Mouse (Mus musculus) forebrain, embryonic 10.5 days (tissue): ENCODE measurements at regions not wholly inside any gene's neighbourhood (a gene's known extent, or its start where the extent isn't known, plus 50 kb on each side); places are given as distances from the start of the nearest gene placed in this dataset.
"Not testable (repeated sequence)": the region's sequence is repeated elsewhere in the genome, so short reads cannot be mapped to it uniquely, and the experiment has no call there.

Source experiments
- DNase-seq: peaks from one replicate; pipeline ENCODE4 v3.0.0-alpha.2; 2017; ENCODE audit warnings: low spot score; ENCODE audit errors: extremely low spot score
- H3K27ac ChIP-seq: fragments of 300-500 bp; sonication (generic); 2 replicates; pipeline ENCODE4 v1.5.1; 2016; ENCODE audit warnings: mild to moderate bottlenecking
- H3K27me3 ChIP-seq: fragments of 300-500 bp; sonication (generic); 2 replicates; pipeline ENCODE4 v1.6.1; 2016; ENCODE audit warnings: mild to moderate bottlenecking; ENCODE audit not compliant: poor library complexity, severe bottlenecking
- H3K36me3 ChIP-seq: fragments of 300-500 bp; sonication (generic); replicated peaks from 2 replicates; pipeline ENCODE4 v1.6.1; 2016; ENCODE audit warnings: mild to moderate bottlenecking, moderate library complexity
- H3K4me1 ChIP-seq: fragments of 300-500 bp; sonication (generic); 2 replicates; pipeline ENCODE4 v1.6.1; 2016
- H3K4me3 ChIP-seq: fragments of 300-500 bp; sonication (generic); 2 replicates; pipeline ENCODE4 v1.5.1; 2016; ENCODE audit warnings: mild to moderate bottlenecking, moderate library complexity
- H3K9me3 ChIP-seq: fragments of 300-500 bp; sonication (generic); 2 replicates; pipeline ENCODE4 v1.6.1; 2016; ENCODE audit warnings: mild to moderate bottlenecking, moderate library complexity
- WGBS: fragments of 180-500 bp; shearing (Covaris S2); methylation state at CpG from one replicate; pipeline ENCODE4 v1.1.7; 2016; 5-methylcytosine and 5-hydroxymethylcytosine counted together

DNA sequence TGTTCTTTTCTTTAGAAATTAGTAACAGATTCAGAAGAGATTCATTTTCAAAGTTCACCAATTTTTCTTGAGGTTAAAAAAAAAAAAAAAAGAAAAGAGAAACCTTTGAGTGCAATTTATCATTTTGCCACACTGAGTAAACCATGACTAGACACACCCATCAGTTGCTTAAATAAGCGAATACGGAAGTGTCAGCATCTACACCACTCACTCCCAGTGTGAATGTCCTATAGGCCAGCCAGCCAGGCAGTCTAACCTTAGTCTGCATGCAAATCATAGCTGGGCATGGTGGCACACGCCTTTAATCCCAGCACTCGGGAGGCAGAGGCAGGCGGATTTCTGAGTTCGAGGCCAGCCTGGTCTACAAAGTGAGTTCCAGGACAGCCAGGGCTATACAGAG lies 498.6 kb downstream of the Bnc2 start:
- not testable (repeated sequence) for H3K36me3 ChIP-seq, H3K4me3 ChIP-seq, H3K27ac ChIP-seq, H3K9me3 ChIP-seq, DNase-seq
- WGBS: 94% methylated on average over 6 of the region's 6 CpGs
- Histone ChIP-seq H3K27me3 (peaks cover 28% of the 10 kb centered on the region; the same call in 1 of the 2 replicates), H3K4me1 (peaks cover 28% of the 10 kb centered on the region)

DNA sequence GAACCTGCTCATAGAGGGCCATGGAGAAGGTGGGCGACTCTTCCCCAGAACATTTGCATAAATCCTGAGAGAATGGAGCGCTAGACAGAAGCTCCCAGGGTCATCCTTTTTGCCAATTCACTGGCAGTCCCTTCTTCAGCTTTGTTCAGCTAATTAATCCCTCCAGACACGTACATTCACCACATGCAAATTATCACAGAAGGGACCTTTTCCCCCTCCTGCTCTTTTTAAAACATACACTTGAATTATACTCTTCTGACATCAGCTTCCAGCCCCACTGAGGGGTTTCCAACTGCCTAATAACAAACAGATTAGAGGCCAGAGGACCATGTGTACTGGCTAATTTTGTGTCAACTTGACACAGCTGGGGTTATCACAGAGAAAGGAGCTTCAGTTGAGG lies 497.2 kb downstream of the Bnc2 start:
- no peak for DNase-seq
- Histone ChIP-seq H3K27me3 (peaks cover 25% of the 10 kb centered on the region; the same call in 1 of the 2 replicates), H3K27ac (no peak overlapping the region), H3K4me3 (no peak overlapping the region), H3K9me3 (no peaks in the 10 kb centered on the region), H3K4me1 (peaks cover 17% of the 10 kb centered on the region), H3K36me3 (no peaks in the 10 kb centered on the region)
- 24% methylated on average over 3 of the region's 3 CpGs for WGBS

DNA sequence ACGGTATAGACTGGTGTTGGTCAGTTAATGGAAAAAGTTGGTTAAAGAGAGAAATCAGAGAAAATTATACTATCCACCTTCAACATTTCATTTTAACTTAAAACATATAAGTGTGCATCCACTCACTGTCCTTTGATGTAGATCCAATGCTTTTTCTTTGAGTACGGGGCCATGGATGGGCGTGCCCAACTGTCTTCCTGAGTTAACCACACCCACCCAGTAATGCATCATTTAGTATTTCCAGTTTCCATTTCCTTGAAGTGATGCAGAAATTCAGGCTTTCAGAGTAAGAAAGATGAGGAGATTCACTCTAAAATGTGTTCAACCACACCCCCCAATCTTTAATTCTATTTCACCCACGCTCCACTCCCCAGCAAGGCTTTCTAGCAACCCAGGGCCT lies 490.6 kb downstream of the Bnc2 start:
- DNase-seq: no peak
- Histone ChIP-seq H3K36me3 (no peaks in the 10 kb centered on the region), H3K4me3 (no peak overlapping the region), H3K27me3 (no peaks in the 10 kb centered on the region; the same call in 1 of the 2 replicates), H3K9me3 (no peaks in the 10 kb centered on the region), H3K27ac (no peak overlapping the region), H3K4me1 (no peaks in the 10 kb centered on the region)
- WGBS: 96% methylated on average over 4 of the region's 4 CpGs

DNA sequence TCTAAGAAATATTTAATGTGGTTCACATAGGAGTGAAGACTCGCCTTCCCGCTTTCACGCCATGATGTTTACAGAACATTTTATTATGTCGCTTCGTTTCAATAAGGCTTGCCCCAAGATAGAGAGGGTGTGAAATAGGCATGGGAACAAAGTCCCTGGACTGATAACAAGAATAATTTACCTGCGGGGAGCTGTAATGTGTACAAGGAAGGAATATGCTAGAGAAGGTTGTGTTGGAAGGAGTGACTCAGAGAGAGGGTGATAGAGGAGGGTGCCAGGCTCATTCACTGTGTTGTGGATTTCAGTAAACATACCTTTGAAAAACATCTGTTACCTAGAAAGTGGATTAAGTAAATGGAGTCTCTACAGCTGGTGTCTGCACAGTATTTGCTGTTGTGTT lies 490.2 kb downstream of the Bnc2 start:
- H3K36me3 ChIP-seq: no peaks in the 10 kb centered on the region
- no peak for DNase-seq
- WGBS: 93% methylated on average over 6 of the region's 6 CpGs

DNA sequence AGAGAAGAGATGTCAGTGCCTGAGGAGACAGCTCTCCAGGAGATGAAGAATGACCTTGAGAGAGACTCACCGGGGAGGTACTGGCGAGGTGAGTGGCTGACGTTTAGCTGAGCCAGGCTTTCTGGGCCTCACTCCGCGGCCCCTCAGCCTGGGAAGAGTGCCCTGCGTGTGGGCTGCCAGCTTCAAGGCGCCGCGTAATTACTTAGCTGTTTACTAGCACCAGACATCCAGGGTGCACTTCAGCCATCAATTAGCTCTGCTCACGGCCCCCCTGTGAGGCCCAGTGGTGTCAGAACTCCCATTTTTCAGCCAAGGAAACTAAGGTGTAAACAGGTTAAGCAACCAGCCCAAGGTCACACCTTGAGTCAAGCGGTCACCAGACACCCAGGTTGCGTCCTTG lies 485.8 kb downstream of the Bnc2 start:
- no peaks in the 10 kb centered on the region for H3K9me3 ChIP-seq
- no peak overlapping the region for H3K27ac ChIP-seq
- H3K4me1 ChIP-seq: peaks cover 6% of the 10 kb centered on the region
- no peaks in the 10 kb centered on the region for H3K36me3 ChIP-seq
- DNase-seq: no peak
- 80% methylated on average over 12 of the region's 12 CpGs for WGBS
- no peak overlapping the region for H3K4me3 ChIP-seq
- H3K27me3 ChIP-seq: no peaks in the 10 kb centered on the region

More for the DNA sequence above, 490.2 kb downstream of the Bnc2 start:
- Histone ChIP-seq H3K27me3 (no peaks in the 10 kb centered on the region; the same call in 1 of the 2 replicates), H3K27ac (no peak overlapping the region), H3K4me3 (no peak overlapping the region), H3K9me3 (no peaks in the 10 kb centered on the region), H3K4me1 (no peaks in the 10 kb centered on the region)

DNA sequence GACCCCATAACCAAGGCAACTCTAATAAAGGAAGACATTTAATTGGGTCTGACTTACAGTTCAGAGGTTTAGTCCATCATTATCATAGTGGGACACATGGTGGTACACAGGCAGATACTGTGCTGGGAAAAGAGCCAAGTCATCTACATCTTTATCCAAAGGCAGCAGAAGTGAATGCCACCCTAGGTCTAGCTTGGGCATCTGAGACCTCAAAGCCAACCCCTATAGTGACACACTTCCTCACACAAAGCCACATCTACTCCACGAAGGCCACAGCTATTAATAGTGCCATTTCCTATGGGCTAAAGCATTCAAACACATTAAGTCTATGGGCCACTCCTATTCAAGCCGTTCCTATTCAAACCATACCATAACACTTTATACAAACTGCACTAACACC lies 483.8 kb downstream of the Bnc2 start:
- Histone ChIP-seq H3K4me1 (peaks cover 6% of the 10 kb centered on the region), H3K4me3 (no peak overlapping the region), H3K36me3 (no peaks in the 10 kb centered on the region), H3K27me3 (no peaks in the 10 kb centered on the region), H3K9me3 (no peaks in the 10 kb centered on the region), H3K27ac (no peak overlapping the region)
- no peak for DNase-seq
- 79% methylated on average over 2 of the region's 2 CpGs for WGBS

DNA sequence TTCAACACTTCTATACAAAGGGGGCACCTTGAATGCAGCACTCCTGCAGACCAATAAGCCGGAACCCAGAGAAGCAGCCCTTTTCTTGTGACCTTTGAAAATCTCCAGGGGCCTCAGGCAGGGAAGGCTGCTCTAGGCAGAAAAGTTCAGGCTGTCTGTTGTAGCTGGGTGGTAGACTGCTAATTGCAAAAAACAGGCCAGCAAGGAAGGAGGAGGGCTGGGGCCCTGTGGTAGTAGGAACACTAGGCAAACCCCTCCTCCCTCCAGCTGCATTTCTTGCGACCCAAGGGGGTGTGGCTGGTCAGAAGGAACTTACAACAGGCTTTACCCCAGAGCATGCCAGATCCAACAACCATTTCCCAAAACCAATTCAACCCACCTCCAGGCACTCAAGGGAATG lies 482.8 kb downstream of the Bnc2 start:
- Histone ChIP-seq H3K27ac (no peak overlapping the region), H3K4me1 (peaks cover 6% of the 10 kb centered on the region), H3K36me3 (no peaks in the 10 kb centered on the region), H3K9me3 (no peaks in the 10 kb centered on the region), H3K27me3 (no peaks in the 10 kb centered on the region), H3K4me3 (no peak overlapping the region)
- no peak for DNase-seq
- WGBS: 53% methylated on average over 2 of the region's 2 CpGs

DNA sequence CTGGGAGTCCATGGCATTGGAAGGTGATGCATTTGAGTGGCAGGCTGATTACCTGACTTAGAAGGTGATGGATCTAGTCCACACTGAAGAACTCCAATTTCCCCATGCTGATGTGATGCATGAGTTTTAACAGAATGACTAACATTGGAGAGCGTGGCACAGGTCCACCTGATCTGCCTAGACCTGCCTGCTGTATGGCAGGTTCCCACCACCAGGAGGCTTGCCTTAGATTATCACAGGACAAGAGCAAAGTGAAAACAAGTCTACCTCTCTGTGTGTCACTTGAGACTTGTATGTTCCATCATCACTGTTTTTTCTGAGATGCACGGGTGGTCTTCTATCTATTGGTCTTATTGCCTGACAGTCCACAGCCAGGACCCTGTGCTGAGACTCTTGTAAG lies 478.3 kb downstream of the Bnc2 start:
- DNase-seq: no peak
- Histone ChIP-seq H3K9me3 (no peaks in the 10 kb centered on the region), H3K4me1 (peaks cover 25% of the 10 kb centered on the region), H3K27me3 (no peaks in the 10 kb centered on the region), H3K27ac (no peak overlapping the region), H3K36me3 (no peaks in the 10 kb centered on the region), H3K4me3 (no peak overlapping the region)
- WGBS: 96% methylated on average over 2 of the region's 2 CpGs

DNA sequence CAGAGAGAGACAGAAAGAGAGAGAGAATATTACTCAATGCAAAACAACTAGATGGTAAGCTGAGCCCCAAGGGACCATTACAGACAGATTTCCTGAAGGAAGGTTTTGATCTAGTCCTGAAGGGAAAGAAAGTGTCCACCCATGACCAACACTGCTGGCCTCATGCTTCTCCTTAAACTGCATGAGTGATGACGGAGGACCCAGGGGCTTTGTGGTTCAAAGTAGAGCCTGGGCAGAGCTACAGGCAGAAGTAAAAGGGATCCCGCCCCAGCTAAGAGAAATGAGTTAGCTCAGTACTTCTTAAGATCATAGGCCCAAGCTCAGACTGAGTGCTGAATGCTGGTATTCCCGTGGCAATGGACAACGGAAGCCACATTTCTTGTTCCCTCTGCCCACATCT lies 476.9 kb downstream of the Bnc2 start:
- Histone ChIP-seq H3K4me3 (no peak overlapping the region), H3K27ac (no peak overlapping the region), H3K36me3 (no peaks in the 10 kb centered on the region), H3K4me1 (peaks cover 32% of the 10 kb centered on the region), H3K9me3 (no peaks in the 10 kb centered on the region), H3K27me3 (no peaks in the 10 kb centered on the region)
- no peak for DNase-seq
- 91% methylated on average over 4 of the region's 4 CpGs for WGBS

DNA sequence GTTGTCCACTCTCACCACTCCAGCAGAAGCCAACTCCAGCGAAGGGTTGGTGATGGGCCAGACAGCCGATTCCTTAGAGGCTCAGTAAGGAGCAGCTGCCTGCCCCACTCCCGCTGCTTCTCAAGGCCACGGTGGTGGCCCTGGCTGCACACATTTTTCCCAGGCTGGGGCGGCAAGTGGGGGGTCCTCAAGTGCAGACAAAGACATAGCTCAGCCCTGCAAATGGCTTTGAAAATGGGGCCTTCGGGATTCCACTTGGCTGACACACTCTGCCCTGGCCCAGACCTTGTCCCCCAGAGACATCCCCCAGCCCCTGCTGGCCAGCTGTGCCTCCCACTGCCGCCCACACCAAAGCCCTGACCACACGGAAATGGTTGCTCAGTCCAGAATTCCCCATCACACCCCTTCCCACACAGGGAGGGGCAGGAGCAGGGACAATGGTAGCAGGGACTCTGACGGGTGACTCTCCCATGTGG lies 475.9 kb downstream of the Bnc2 start:
- no peak overlapping the region for H3K4me3 ChIP-seq
- H3K9me3 ChIP-seq: no peaks in the 10 kb centered on the region
- H3K4me1 ChIP-seq: peaks cover 38% of the 10 kb centered on the region
- H3K27ac ChIP-seq: peak overlapping the region; percentile 54
- H3K27me3 ChIP-seq: no peaks in the 10 kb centered on the region; the same call in 1 of the 2 replicates
- 69% methylated on average over 9 of the region's 9 CpGs for WGBS
- no peak for DNase-seq
- H3K36me3 ChIP-seq: no peaks in the 10 kb centered on the region

DNA sequence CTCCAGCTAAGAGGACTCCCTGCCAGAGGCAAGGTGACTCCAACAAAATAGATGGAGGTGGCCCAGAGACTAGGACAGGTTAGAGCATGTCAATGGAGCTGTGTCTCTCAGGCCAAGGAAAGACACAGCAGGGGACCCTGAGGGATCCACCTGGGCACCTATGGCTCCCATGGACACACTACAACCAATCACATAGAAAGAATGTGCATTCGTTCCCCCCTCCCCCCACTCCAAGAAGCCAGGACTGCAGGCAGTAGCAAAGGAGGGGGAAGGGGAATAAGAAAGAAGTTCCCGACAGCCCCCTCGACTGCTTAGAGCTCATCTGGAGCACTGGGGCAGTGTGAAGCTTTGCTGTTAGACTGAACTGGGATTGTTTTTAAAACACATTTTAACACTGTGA lies 474.1 kb downstream of the Bnc2 start:
- no peak overlapping the region for H3K4me3 ChIP-seq
- 60% methylated on average over 3 of the region's 3 CpGs for WGBS
- no peaks in the 10 kb centered on the region; the same call in 1 of the 2 replicates for H3K27me3 ChIP-seq
- peaks cover 42% of the 10 kb centered on the region for H3K4me1 ChIP-seq
- no peak for DNase-seq
- no peaks in the 10 kb centered on the region for H3K36me3 ChIP-seq
- H3K9me3 ChIP-seq: no peaks in the 10 kb centered on the region
- H3K27ac ChIP-seq: no peak overlapping the region

DNA sequence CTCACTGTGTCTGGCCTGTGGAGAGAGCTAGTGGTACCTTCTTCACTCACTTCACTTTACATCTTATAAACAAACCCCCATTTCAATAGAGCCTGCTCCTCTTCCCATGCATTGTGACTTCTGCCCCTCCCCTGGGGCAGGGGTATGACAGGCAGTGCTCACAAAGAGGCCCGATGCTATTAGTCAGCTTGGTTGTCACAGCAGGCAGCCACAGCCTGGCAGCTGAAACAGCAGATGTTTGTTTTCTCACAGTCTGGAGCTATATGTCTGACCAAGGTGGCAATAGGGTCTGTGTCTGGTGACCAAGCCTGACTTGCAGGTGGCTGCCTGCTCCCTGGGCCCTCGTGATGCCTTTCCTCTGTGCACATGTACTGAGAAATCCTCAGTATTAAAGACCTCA lies 472.8 kb downstream of the Bnc2 start:
- 37% methylated on average over 2 of the region's 2 CpGs for WGBS
- Histone ChIP-seq H3K36me3 (no peaks in the 10 kb centered on the region), H3K4me1 (peaks cover 42% of the 10 kb centered on the region), H3K4me3 (no peak overlapping the region), H3K27ac (peak overlapping the region; percentile 51; the same call in 1 of the 2 replicates), H3K9me3 (no peaks in the 10 kb centered on the region), H3K27me3 (no peaks in the 10 kb centered on the region; the same call in 1 of the 2 replicates)
- peak; percentile 21 for DNase-seq

DNA sequence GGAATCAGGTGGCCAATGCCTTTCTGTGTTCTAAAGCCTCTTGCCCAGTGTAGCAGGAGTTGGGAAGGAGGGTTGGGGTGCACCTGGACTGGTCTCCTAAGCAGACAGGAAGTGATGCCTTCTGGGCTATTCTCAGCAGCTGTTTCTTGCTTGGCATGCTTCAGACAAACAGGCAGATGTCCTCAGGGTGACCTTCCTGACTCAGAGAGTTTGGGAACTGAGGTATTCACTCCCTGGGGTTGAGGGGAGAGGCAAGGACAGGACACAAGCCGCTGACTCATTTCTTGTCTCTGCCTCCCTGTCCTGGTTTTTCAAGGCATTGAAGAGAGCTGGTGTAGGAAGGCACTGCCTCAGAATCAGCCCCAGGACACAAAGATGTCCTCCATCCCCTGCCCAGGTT lies 471.4 kb downstream of the Bnc2 start:
- H3K27ac ChIP-seq: no peak overlapping the region
- H3K36me3 ChIP-seq: no peaks in the 10 kb centered on the region
- no peak for DNase-seq
- peaks cover 42% of the 10 kb centered on the region for H3K4me1 ChIP-seq
- H3K9me3 ChIP-seq: no peaks in the 10 kb centered on the region
- no peaks in the 10 kb centered on the region; the same call in 1 of the 2 replicates for H3K27me3 ChIP-seq
- H3K4me3 ChIP-seq: no peak overlapping the region
- 67% methylated on average over 1 of the region's 1 CpGs for WGBS

DNA sequence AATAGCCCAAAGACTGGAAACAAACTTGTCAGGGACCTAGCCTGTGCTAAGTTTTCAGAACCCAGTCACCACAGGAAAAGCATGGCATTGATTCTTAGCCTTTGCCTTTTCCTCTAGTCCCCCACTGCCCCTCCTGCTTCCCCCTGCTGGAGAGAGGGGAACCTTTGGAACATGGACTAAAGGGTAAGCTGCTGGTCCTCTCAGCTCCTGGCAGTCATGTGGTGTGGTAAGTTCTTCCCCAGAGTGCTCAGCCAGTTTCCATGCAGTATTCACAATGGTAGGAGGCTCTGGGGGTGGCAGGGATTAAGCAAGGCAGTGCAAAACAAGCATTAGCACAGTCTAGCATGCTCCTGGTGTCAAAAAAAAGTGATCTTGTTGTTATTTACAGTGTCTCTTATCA lies 470.3 kb downstream of the Bnc2 start:
- no peaks in the 10 kb centered on the region; the same call in 1 of the 2 replicates for H3K27me3 ChIP-seq
- peaks cover 32% of the 10 kb centered on the region for H3K4me1 ChIP-seq
- DNase-seq: no peak
- H3K27ac ChIP-seq: no peak overlapping the region
- H3K4me3 ChIP-seq: no peak overlapping the region
- H3K36me3 ChIP-seq: no peaks in the 10 kb centered on the region
- no peaks in the 10 kb centered on the region for H3K9me3 ChIP-seq
